Mouse (Mus musculus): ENCODE measurements at regions not wholly inside any gene's neighbourhood (a gene's known extent, or its start where the extent isn't known, plus 50 kb on each side); places are given as distances from the start of the nearest gene placed in this dataset.
"Not testable (repeated sequence)": the region's sequence is repeated elsewhere in the genome, so short reads cannot be mapped to it uniquely, and the experiment has no call there.

GRCm38 (mm10) chr6:4149663-4150062, 62.9 kb upstream of the Bet1 start:
- no peak for DNase-seq

GRCm38 (mm10) chr6:4158293-4158692, 71.5 kb upstream of the Bet1 start:
- no peak for DNase-seq

GRCm38 (mm10) chr6:4163733-4164132, 77.0 kb upstream of the Bet1 start:
- DNase-seq: no peak

GRCm38 (mm10) chr6:4167112-4167511, 80.3 kb upstream of the Bet1 start:
- DNase-seq: no peak

- DNase-seq: no peak
These were observed 81.0 kb upstream of the Bet1 start for GRCm38 (mm10) chr6:4167757-4168156.

- DNase-seq: no peak
These were observed 84.8 kb upstream of the Bet1 start for GRCm38 (mm10) chr6:4171561-4171960.

GRCm38 (mm10) chr6:4187683-4188082, 100.9 kb upstream of the Bet1 start:
- DNase-seq: no peak

- DNase-seq: not testable (repeated sequence)
These were observed 104.2 kb upstream of the Bet1 start for GRCm38 (mm10) chr6:4190976-4191375.

- no peak for DNase-seq
These were observed 106.5 kb upstream of the Bet1 start for GRCm38 (mm10) chr6:4193286-4193685.

GRCm38 (mm10) chr6:4201176-4201575, 114.4 kb upstream of the Bet1 start:
- no peak for DNase-seq

GRCm38 (mm10) chr6:4205681-4206080, 118.9 kb upstream of the Bet1 start:
- no peak for DNase-seq

- no peak for DNase-seq
These were observed 158.7 kb upstream of the Bet1 start for GRCm38 (mm10) chr6:4245265-4246112.

GRCm38 (mm10) chr6:4246113-4246419, 159.3 kb upstream of the Bet1 start:
- DNase-seq: no peak

- no peak for DNase-seq
These were observed 189.8 kb upstream of the Bet1 start for GRCm38 (mm10) chr6:4276607-4277006.

GRCm38 (mm10) chr6:4277245-4277890, 190.6 kb upstream of the Bet1 start:
- no peak for DNase-seq

GRCm38 (mm10) chr6:4291380-4291779, 204.6 kb upstream of the Bet1 start:
- no peak for DNase-seq

- DNase-seq: not testable (repeated sequence)
These were observed 201.2 kb upstream of the Col1a2 start for GRCm38 (mm10) chr6:4303410-4303809.

GRCm38 (mm10) chr6:4349953-4350352, 154.7 kb upstream of the Col1a2 start:
- no peak for DNase-seq

- no peak for DNase-seq
These were observed 142.4 kb upstream of the Col1a2 start for GRCm38 (mm10) chr6:4362220-4362619.

- DNase-seq: peak; percentile 16
These were observed 129.1 kb upstream of the Col1a2 start for GRCm38 (mm10) chr6:4375465-4376037.

GRCm38 (mm10) chr6:4396808-4397207, 107.8 kb upstream of the Col1a2 start:
- DNase-seq: no peak

- no peak for DNase-seq
These were observed 106.7 kb upstream of the Col1a2 start for GRCm38 (mm10) chr6:4397695-4398598.

- DNase-seq: no peak
These were observed 106.0 kb upstream of the Col1a2 start for GRCm38 (mm10) chr6:4398599-4398980.

Data from kidney, postnatal 14 days (tissue).